Mouse (Mus musculus) gonadal fat pad, adult 2 months (tissue): ENCODE results near the gene Il27. TPM values are rescaled to one million over a fixed set of nuclear protein-coding genes. Genes with fewer than 3 reads are reported as not detected.

Experiments
- polyA plus RNA-seq: library from polyadenylated mRNA; depleted of rRNA; stranded (reverse); fragments of >200 nt; gene quantifications from 2 replicates; pipeline ENCODE4 v1.2.3, GENCODE M21; 2012; rRNA removed

Gene Il27
- polyA plus RNA-seq, 1 experiment: not detected

Other genes with a start within 250 kb of the Il27 start
- gene Lat, start 225.4 kb downstream of the Il27 start, polyA plus RNA-seq: 10.7 TPM in 2 replicates
- 144 and 156 TPM in 2 replicates for gene Spns1, start 217.5 kb downstream of the Il27 start, polyA plus RNA-seq
- 4.7 and 6.4 TPM in 2 replicates for gene Nfatc2ip, start 198.2 kb downstream of the Il27 start, polyA plus RNA-seq
- 0.95 and 1.2 TPM in 2 replicates for gene Cd19, start 180.1 kb downstream of the Il27 start, polyA plus RNA-seq
- gene Rabep2, start 166.2 kb downstream of the Il27 start, polyA plus RNA-seq: 26.0 and 28.2 TPM in 2 replicates
- 1.7 and 8.0 TPM in 2 replicates for gene Atp2a1, start 131.8 kb downstream of the Il27 start, polyA plus RNA-seq
- gene Sh2b1, start 119.5 kb downstream of the Il27 start, polyA plus RNA-seq: 40.5 and 48.0 TPM in 2 replicates
- 92.1 and 92.3 TPM in 2 replicates for gene Tufm, start 107.6 kb downstream of the Il27 start, polyA plus RNA-seq
- gene Atxn2l, start 91.5 kb downstream of the Il27 start, polyA plus RNA-seq: 82.8 and 104 TPM in 2 replicates
- gene Eif3c, start 28.5 kb downstream of the Il27 start, polyA plus RNA-seq: 111 and 114 TPM in 2 replicates
- 22.4 and 30.5 TPM in 2 replicates for gene Apobr, start 10.0 kb downstream of the Il27 start, polyA plus RNA-seq
- gene Cln3, start 9.1 kb downstream of the Il27 start, polyA plus RNA-seq: 76.8 and 98.2 TPM in 2 replicates
- 49.9 and 55.5 TPM in 2 replicates for gene Nupr1, start 35.9 kb upstream of the Il27 start, polyA plus RNA-seq
- 25.4 and 48.2 TPM in 2 replicates for gene Sgf29, start 54.4 kb upstream of the Il27 start, polyA plus RNA-seq
- gene Sult1a1, start 81.5 kb upstream of the Il27 start, polyA plus RNA-seq: 107 and 126 TPM in 2 replicates
- 70.6 and 75.0 TPM in 2 replicates for gene Bola2, start 100.5 kb upstream of the Il27 start, polyA plus RNA-seq
- 24.2 and 26.3 TPM in 2 replicates for gene Slx1b, start 100.8 kb upstream of the Il27 start, polyA plus RNA-seq
- gene Coro1a, start 112.8 kb upstream of the Il27 start, polyA plus RNA-seq: 38.2 and 61.2 TPM in 2 replicates
- 146 and 169 TPM in 2 replicates for gene Mapk3, start 164.7 kb upstream of the Il27 start, polyA plus RNA-seq
- gene Gdpd3, start 171.4 kb upstream of the Il27 start, polyA plus RNA-seq: 7.6 and 51.9 TPM in 2 replicates
- 212 and 269 TPM in 2 replicates for gene Ypel3, start 182.0 kb upstream of the Il27 start, polyA plus RNA-seq
- gene Tbx6, start 186.5 kb upstream of the Il27 start, polyA plus RNA-seq: 1.9 and 2.1 TPM in 2 replicates
- 129 and 161 TPM in 2 replicates for gene Ppp4c, start 197.6 kb upstream of the Il27 start, polyA plus RNA-seq
- 11.8 and 27.3 TPM in 2 replicates for gene Fam57b, start 202.7 kb upstream of the Il27 start, polyA plus RNA-seq
- not detected in 2 replicates for gene 4930451I11Rik, start 236.7 kb upstream of the Il27 start, polyA plus RNA-seq